Mouse (Mus musculus) heart, postnatal 36 days (tissue): ENCODE measurements at regions not wholly inside any gene's neighbourhood (a gene's known extent, or its start where the extent isn't known, plus 50 kb on each side); places are given as distances from the start of the nearest gene placed in this dataset.

Experiments
- DNase-seq, 2 experiments: peaks; one replicate each; pipeline ENCODE4 v3.0.0; 2021 to 2022
- intact Hi-C: fragments of 180-260 bp; cut with DNase I; formaldehyde crosslinking; loops from one replicate; pipeline ENCODE4 v1.15.1; 2025

GRCm38 (mm10) chr13:107247792-107248505, 226.0 kb upstream of the Kif2a start:
- intact Hi-C loops, result no loop called here

DNA sequence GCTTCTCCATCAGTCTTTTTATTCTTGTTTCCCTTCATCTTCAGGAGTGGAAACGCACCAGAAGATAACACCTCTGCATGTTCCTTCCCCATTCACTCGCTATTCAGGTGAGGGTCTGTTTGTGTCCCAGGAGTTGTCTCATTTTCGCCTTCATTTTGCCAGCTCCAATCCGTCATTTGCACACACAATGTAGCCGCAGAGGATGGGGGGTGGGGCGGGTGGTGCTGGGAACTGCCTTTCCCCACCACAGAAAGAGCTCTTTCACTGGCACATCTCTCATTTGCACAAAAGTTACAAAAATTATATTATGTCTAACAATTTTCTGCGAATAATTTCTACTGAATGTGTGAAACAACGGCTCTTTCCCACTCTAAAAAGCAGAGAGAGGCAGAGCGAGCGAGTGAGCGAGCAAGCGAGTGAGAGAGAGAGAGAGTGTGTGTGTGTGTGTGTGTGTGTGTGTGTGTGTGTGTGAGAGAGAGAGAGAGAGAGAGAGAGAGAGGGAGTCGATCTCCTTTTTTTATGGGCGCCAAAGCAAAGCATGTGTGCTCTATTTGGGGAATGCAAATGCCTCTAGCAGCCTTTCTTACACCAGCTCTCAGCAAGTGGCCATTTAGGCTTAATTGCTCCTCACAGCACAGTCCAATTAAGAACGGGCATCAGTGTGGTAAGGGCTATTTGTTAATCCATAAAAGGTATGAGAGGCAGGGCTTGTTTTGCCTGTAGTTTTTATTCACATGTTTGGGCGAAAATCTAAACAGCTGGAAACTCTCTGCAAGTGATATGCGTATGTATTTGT, 225.2 kb upstream of the Kif2a start:
- DNase-seq, result no peak
- intact Hi-C loops, result no loop called here

More at GRCm38 (mm10) chr13:107247792-107248505, 226.0 kb upstream of the Kif2a start:
- no peak for DNase-seq

DNA sequence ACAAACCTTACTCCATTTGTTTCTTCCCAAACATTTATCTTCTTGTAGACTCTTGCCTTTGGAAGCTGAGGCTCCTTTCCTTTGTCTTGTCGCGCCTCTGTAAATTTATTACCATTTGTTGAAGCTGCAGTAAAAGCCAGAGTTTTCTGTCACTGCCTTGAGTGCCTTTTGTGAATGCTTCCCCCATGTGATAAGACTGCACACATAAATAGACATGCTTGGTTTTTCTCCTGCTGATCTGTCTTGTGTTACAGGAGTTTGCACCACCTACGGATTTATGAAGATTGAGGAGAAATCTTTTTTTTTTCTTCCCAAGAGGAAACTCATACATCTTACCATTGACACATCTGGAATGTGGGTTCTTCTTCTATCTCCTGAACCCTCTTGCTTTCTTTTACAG, 222.2 kb upstream of the Kif2a start:
- no peak for DNase-seq
- intact Hi-C loops, result no loop called here

DNA sequence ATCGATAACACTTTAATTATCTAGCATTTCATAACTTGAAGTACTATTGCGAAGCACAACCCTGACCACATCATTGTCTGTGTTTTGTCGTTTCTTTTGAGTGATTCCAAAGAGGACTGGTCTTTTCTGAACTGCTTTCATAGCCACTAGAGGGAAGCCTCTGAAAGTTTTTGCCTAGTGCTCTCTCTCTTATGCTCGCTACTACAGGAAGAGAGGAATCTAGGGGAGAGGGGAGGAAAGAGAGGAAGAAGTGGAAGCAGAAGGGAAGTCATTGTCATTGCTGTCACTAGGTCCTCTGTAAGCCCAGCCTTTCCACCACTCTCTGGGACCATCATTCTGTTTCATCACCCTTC, 217.1 kb upstream of the Kif2a start:
- intact Hi-C loops, result no loop called here
- no peak for DNase-seq

DNA sequence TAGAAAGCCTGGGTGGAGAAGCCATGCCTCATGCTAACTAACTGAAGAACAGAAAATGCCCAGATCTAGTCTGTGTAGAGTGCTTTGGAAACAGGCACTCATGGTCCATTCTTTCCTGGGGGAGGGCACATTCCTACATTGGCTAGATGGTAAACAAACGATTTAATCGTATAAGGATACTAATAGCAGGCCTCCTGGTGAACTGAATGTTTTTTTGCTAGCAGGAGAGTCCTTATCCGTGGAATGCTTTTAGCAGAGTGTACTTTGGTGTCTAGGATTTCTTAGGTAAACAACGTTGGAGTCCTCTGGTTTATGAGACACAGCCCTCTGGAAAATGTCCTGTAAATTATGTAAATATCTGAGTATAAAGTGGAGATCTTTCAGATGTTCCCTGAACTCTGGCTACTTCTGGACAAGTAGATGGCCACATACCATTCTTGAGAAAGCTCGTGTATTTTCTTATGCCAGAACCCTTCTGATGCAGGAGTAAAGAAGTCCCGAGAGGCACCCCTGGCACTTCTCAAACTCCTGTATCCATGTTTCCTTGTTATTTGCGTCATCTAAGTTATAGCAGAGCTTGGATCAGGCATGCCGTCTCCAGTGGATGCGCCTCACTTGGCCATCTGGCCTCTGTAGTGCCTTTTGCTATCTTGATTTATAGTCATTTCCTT, 216.6 kb upstream of the Kif2a start:
- intact Hi-C loops, result no loop called here

GRCm38 (mm10) chr13:107219456-107219855, 197.5 kb upstream of the Kif2a start:
- intact Hi-C loops, result no loop called here
- no peak for DNase-seq

More for the DNA sequence above, 216.6 kb upstream of the Kif2a start:
- DNase-seq, result no peak

DNA sequence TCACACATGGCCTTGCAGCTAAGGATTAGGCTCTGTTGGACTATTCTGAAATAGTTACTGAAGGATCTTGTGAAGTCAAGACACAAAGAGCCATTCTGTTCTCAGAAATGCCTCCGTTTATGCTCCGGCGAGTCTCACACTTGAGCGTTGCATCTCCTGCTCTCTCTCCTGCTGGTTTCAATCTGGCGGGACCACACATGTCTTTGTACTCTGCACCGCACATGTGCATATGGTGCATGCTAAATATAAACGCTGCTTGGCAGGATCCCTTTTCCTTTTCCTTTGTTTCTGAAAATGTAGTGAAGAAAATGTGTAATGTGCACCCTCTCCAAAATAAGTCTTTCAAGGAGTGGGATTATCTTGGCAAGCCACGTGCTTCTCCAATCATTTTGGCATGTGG, 196.4 kb upstream of the Kif2a start:
- intact Hi-C loops, result no loop called here
- DNase-seq, result no peak

GRCm38 (mm10) chr13:107217825-107218224, 195.9 kb upstream of the Kif2a start:
- no peak for DNase-seq
- intact Hi-C loops, result no loop called here

DNA sequence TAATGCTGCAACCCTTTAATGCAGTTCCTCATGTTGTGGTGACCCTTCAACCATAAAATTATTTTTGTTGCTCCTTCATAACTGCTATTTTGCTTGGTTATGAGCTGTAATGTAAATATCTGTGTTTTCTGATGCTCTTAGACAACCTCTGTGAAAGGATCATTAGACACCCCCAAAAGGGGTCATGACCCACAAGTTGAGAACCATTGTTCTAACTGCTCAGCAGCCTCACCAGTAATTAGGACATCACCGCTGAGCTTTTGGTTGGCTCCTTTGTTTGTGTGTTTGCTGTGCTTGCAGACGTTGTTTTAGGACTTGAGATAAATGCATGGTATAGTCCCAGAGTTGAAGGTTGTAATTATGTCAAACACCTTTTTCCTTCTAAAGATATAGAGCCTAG, 191.4 kb upstream of the Kif2a start:
- intact Hi-C loops, result no loop called here
- DNase-seq, result no peak

DNA sequence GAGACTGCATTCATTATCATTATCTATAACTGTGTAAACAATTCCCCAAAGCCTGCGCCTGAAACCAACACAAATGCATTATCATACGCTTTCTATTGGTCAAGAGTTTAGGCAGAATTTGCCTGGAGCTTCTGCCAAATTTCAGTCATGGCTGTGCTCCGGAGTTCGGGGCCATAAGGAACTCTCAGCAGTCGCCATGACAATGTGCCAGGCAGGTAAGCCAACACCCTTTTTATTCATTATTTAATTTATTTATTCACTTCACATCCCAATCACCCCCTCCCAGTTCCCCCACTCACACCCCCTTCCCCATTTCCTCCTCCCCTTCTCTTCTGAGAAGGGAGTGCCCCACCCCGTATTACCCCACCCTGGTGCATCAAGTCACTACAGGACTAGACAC, 188.8 kb upstream of the Kif2a start:
- intact Hi-C loops, result no loop called here
- no peak for DNase-seq

DNA sequence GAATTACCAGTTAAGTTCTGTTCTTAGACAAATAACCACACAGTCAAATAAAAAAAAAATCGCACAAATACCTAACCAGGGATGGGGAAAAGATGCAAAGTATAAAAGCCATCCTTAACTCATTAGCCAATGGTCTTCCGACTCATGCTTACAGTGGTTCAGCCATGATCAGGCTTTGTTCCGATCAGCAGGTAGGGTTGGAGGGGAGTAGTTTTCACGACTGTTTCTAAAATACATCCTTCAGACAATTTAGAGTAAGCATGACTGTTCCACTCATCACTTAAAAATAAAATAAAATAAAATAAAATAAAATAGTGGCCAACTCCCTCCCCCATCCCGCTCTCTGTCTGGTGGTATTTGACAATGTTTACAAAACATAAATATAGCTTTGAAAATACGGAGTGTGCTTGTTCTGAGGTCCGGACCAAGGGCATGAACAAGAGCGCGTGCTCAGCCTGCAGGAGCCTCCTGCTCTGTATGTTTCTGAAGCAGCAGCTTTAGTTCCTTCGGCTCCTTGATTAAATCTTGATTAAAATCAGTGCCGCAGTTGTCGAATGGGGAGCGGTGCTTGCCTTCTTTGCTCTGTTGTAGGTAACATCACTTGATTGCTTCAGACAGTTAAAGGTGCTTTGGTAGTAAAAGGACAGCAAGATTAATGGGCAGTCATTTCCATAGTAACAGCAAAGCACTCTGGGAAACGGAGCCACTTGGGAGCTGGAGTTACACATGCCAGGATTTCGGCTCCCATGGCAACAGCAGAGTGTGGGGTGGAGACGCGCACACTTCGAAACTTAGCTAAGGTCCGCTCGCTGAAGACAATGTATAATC, 185.6 kb upstream of the Kif2a start:
- DNase-seq, result peak in 1 of 2 experiments; percentile 29
- intact Hi-C loops, result no loop called here

GRCm38 (mm10) chr13:107199875-107200274, 177.9 kb upstream of the Kif2a start:
- no peak for DNase-seq
- intact Hi-C loops, result no loop called here

- intact Hi-C loops, result no loop called here
- DNase-seq, result no peak
Measured at GRCm38 (mm10) chr13:107193426-107193825, 171.5 kb upstream of the Kif2a start.

DNA sequence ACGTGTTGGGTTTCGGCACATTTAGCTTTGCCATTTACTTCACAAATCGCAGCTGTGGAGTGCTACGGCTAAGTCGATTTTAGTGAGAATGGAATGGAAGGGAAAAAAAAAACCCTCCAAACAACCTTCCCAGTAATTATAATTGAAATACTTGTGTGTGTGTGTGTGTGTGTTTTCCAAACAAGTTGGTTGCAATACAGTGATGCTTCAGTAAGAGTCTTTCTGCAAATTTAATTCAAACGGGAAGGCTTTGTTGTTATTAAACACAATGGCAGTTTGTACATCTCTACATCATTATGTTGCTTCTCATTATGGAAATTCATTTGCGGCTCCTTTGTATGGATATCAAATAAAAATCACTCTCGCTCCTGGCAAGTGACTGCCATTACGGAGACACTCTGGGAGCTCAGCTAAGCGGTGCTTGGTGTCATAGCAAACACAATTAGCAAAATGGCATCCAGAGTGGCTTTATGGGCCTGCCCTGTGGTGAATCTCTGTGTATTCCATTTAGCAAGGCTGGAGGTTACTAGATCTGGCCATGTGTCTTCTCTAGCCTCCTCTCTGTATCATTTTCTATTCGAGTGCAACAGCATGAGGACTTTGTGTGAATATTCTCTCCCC, 165.4 kb upstream of the Kif2a start:
- intact Hi-C loops, result no loop called here
- DNase-seq, result no peak

DNA sequence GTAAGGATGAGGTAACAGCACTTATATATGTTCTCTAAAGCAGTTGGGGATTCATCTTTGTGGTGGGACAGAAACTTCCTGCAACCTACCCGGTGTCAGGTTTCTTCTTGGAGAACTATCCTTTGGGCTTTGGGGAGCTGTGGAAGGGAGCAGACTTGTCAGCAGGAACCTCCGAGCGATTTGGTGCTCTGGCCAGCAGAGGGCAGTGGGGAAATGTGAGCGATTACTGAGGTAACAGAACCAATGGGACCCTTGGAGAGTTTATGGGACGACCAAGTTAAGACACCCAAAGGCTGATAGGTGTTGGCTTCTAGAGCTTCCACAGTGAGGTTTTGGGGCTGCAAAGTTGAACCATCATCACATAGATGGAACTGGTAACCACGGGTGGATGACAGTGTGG, 160.6 kb upstream of the Kif2a start:
- intact Hi-C loops, result loop anchor here (2.0 kb wide), 1 partner anchor 970 kb away; no protein-coding TSS in a partner anchor
- peak; percentile 14 to 34 for DNase-seq

DNA sequence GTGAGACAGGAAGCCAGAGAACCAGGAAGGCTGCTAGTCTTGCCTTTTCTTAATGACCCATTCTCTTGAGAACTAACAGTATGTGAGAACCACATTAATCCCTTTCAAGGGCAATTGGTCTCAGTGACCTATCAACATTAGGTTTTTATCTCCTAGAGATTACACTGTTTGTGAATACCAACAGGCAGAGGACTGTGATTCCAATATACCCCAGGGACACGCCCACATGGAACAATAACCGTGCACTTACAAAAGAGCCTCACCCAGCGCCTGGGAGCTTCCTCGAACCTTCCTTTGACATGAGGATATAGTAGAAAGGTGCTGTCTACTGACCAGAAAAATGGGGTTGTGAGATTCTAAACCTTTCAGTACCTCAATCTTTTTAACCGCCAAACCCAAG, 157.6 kb upstream of the Kif2a start:
- no peak for DNase-seq
- intact Hi-C loops, result no loop called here

DNA sequence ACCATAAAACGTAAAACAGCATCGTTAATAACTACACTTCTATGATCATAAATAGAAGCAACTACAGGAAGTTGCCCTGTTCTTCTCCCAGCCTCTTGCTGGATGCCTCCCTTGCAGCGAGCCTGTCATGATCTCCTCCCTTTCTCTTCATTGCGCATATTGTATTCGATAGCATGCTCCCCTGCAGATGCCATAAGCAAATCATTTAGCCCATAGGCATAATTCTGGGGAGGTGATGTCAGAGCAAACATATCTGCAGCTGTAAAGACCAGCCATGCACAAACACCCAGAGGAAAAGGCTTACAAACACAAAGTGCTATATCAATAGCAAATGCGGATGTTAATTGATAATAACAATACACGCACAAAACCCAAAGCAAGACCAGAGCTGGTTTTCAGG, 155.7 kb upstream of the Kif2a start:
- intact Hi-C loops, result no loop called here
- DNase-seq, result no peak

DNA sequence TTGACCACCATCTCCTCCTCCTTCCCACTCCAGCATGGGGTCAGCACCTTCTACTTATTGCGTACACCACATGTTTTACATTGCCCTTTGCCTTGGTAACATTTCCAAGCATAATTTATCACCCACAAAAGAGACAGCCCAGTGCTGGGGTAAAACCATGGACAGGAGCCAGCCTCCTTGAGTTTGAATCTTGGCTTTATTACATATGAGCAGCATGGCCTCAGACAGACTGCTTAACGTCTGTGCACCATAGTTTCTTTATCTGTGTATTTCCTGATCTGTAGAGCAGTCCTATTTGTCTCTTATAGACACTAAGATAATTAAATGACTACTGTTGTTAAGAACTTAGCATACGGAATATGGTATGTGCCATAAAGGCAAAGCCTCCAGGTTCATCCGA, 154.0 kb upstream of the Kif2a start:
- no peak for DNase-seq
- intact Hi-C loops, result no loop called here

DNA sequence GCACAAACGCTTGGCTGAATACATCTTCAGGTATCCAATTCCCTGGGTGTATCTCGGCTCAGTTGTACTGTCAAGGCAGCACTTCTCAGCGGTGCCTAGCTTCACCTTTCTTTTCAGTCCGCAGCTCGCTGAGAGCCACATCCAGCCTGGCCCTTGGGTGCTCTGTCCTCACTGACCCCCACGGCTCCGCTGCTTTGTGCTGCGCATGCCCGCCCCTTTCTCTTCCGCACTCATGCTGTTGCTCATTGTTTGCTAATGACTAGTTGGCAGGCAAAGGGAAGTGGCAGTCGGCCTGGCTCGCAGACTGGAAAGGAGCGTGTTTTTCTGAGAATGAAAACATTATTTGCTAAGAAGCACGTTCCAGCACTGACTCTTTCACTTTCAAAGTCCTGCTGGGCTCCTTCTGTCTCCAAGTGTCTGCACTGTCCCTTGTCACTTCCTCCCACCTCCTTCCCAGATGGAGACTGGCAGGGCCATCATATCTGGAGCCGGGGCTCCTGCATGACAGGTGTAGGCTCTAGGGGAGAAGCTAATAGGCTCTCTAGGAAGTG, 146.7 kb upstream of the Kif2a start:
- intact Hi-C loops, result no loop called here
- DNase-seq, result peak; percentile 23 to 28
